19 mouse cellular contexts compared by ENCODE assay signal in genomic region chr17:25723919-25724318, GRCm38 (mm10). TPM values are rescaled to one million over a fixed set of nuclear protein-coding genes. Genes with fewer than 3 reads are reported as not detected.
DNase-seq lines count a peak whose midpoint lies in the region; ATAC-seq and TF ChIP-seq lines count a peak whose summit lies in the region.
"Had no signal": no experiment of that assay in that cellular context is flagged by ENCODE, and none has a peak within 500 bp of the region (broad histone marks: within the 10 kb centered on the region; RNA-seq: fewer than 3 reads in every experiment).

No protein-coding gene starts in this region.

- peak; percentile 97 for TF ChIP-seq CTCF in ES-Bruce4 (IDR thresholded peaks at IDR 0.05; ENCODE audit: low read depth, low read length)
- TF ChIP-seq CTCF in thymus, adult 2 months (IDR thresholded peaks at IDR 0.05; ENCODE audit: borderline replicate concordance, control insufficient read depth, extremely low read depth, insufficient read depth, low read length, poor library complexity), result no peak

- WGBS in forebrain, embryonic 14.5 days, result 83% methylated on average over 7 of the region's 7 CpGs
- WGBS in forebrain, embryonic 13.5 days, result 77% methylated on average over 7 of the region's 7 CpGs
- WGBS in thymus, adult 2 months, result 94% methylated on average over 7 of the region's 7 CpGs

- TF ChIP-seq EP300 in ES-Bruce4 (IDR thresholded peaks at IDR 0.05; ENCODE audit: insufficient read depth, low read depth, low read length), result 0 out of 2 replicates have a peak, but pooled peaks have one; percentile 5

- peaks cover 21% of the 10 kb centered on the region; the same call in 1 of the 2 replicates for H3K36me3 ChIP-seq in forebrain, embryonic 14.5 days (ENCODE audit: control insufficient read depth, insufficient read depth, low read length)
- peaks cover 58% of the 10 kb centered on the region for H3K36me3 ChIP-seq in forebrain, embryonic 13.5 days (ENCODE audit: poor library complexity, severe bottlenecking)
- H3K36me3 ChIP-seq in ES-Bruce4 (ENCODE audit: control insufficient read depth, insufficient read depth, low read length, poor library complexity, severe bottlenecking), result peaks cover 18% of the 10 kb centered on the region
- no peaks in the 10 kb centered on the region for H3K36me3 ChIP-seq in thymus, adult 2 months (ENCODE audit: control insufficient read depth, insufficient read depth, low read length)
- H3K36me3 ChIP-seq: midbrain, embryonic 15.5 days; neural tube, embryonic 15.5 days had no signal

- no peak overlapping the region for H3K4me2 ChIP-seq in forebrain, embryonic 14.5 days (ENCODE audit: low read length)
- H3K4me2 ChIP-seq in forebrain, embryonic 13.5 days, result no peak overlapping the region
- H3K4me2 ChIP-seq: midbrain, embryonic 15.5 days; neural tube, embryonic 15.5 days had no signal

- peak; percentile 6 for DNase-seq in forebrain, embryonic 14.5 days (ENCODE audit: low spot score)
- peak; percentile 38 for DNase-seq in left cerebral cortex, postnatal 4 days
- no peak for DNase-seq in left cerebral cortex, postnatal 10 days (ENCODE audit: extremely low spot score in 1 of 2, low spot score in 2 of 2)
- peak; percentile 34 for DNase-seq in embryo, embryonic 10.5 days (ENCODE audit: low spot score)
- DNase-seq in thymus, adult 2 months, result no peak
- DNase-seq: adrenal gland, adult 2 months; B cell, adult 2 months; heart, postnatal 4 days; kidney, adult 8-10 months; layer of hippocampus, adult 9-11 months; lung, postnatal 10 days; thymus, postnatal 14 days had no signal

- no peak for ATAC-seq in forebrain, embryonic 14.5 days
- no peak for ATAC-seq in forebrain, embryonic 13.5 days
- no peak for ATAC-seq in monocyte, adult 5-6 weeks (replicated peaks; ENCODE audit: insufficient number of reproducible peaks, low FRiP score, low TSS enrichment, poor library complexity, severe bottlenecking)
- ATAC-seq: midbrain, embryonic 15.5 days; Patski had no signal

- no peak overlapping the region for H3K27ac ChIP-seq in forebrain, embryonic 14.5 days (ENCODE audit: low read depth, low read length)
- no peak overlapping the region for H3K27ac ChIP-seq in forebrain, embryonic 13.5 days
- no peak overlapping the region for H3K27ac ChIP-seq in ES-Bruce4 (ENCODE audit: insufficient read depth, low read length)
- H3K27ac ChIP-seq in thymus, adult 2 months (ENCODE audit: control insufficient read depth, insufficient read depth, low read length), result no peak overlapping the region
- H3K27ac ChIP-seq: midbrain, embryonic 15.5 days; neural tube, embryonic 15.5 days had no signal

- H3K27me3 ChIP-seq in forebrain, embryonic 14.5 days (replicated peaks; ENCODE audit: control insufficient read depth, insufficient read depth, low read length), result no peaks in the 10 kb centered on the region
- no peaks in the 10 kb centered on the region for H3K27me3 ChIP-seq in forebrain, embryonic 13.5 days
- H3K27me3 ChIP-seq in ES-Bruce4 (ENCODE audit: control insufficient read depth, insufficient read depth, low read length, poor library complexity, severe bottlenecking), result no peaks in the 10 kb centered on the region
- no peaks in the 10 kb centered on the region for H3K27me3 ChIP-seq in thymus, adult 2 months (ENCODE audit: control insufficient read depth, insufficient read depth, low read length)
- H3K27me3 ChIP-seq: midbrain, embryonic 15.5 days; neural tube, embryonic 15.5 days; Patski had no signal

- no peaks in the 10 kb centered on the region for H3K9me3 ChIP-seq in forebrain, embryonic 14.5 days (replicated peaks; ENCODE audit: control insufficient read depth, low read length)
- H3K9me3 ChIP-seq in forebrain, embryonic 13.5 days (replicated peaks), result no peaks in the 10 kb centered on the region
- no peaks in the 10 kb centered on the region for H3K9me3 ChIP-seq in ES-Bruce4 (replicated peaks; ENCODE audit: control insufficient read depth, insufficient read depth, low read length, poor library complexity, severe bottlenecking)
- H3K9me3 ChIP-seq: midbrain, embryonic 15.5 days; neural tube, embryonic 15.5 days had no signal

- no peak overlapping the region for H3K9ac ChIP-seq in forebrain, embryonic 14.5 days (ENCODE audit: low read length)
- H3K9ac ChIP-seq in forebrain, embryonic 13.5 days, result no peak overlapping the region
- peak overlapping the region; percentile 41 for H3K9ac ChIP-seq in ES-Bruce4 (ENCODE audit: low read depth, poor library complexity, severe bottlenecking)
- H3K9ac ChIP-seq: midbrain, embryonic 15.5 days; neural tube, embryonic 15.5 days had no signal

- no peak for TF ChIP-seq POLR2A in ES-Bruce4 (IDR thresholded peaks at IDR 0.05; ENCODE audit: insufficient read depth, low read length)
- TF ChIP-seq POLR2A in thymus, adult 2 months (IDR thresholded peaks at IDR 0.05; ENCODE audit: control insufficient read depth, extremely low read depth, insufficient read depth, low read length, poor library complexity), result no peak

- H3K4me3 ChIP-seq in forebrain, embryonic 14.5 days (ENCODE audit: low read depth, low read length), result no peak overlapping the region
- no peak overlapping the region for H3K4me3 ChIP-seq in forebrain, embryonic 13.5 days
- H3K4me3 ChIP-seq in ES-Bruce4 (ENCODE audit: low read depth, low read length), result peak overlapping the region; percentile 41
- no peak overlapping the region for H3K4me3 ChIP-seq in thymus, adult 2 months (ENCODE audit: control insufficient read depth, insufficient read depth, low read length)
- H3K4me3 ChIP-seq: midbrain, embryonic 15.5 days; neural tube, embryonic 15.5 days had no signal

- peaks cover 20% of the 10 kb centered on the region for H3K4me1 ChIP-seq in forebrain, embryonic 14.5 days (ENCODE audit: control insufficient read depth, insufficient read depth, low read length)
- peaks cover 30% of the 10 kb centered on the region for H3K4me1 ChIP-seq in forebrain, embryonic 13.5 days
- H3K4me1 ChIP-seq in ES-Bruce4 (ENCODE audit: control insufficient read depth, insufficient read depth, low read length), result no peaks in the 10 kb centered on the region
- peaks cover 16% of the 10 kb centered on the region for H3K4me1 ChIP-seq in thymus, adult 2 months (replicated peaks; ENCODE audit: control insufficient read depth, insufficient read depth, low read length)

- intact Hi-C loops in left cerebral cortex, postnatal 4 days (cut with DNase I), result no loop called here
- intact Hi-C loops in left cerebral cortex, postnatal 10 days (cut with DNase I), result no loop called here

RNA-seq across cellular contexts. Expression of gene Chtf18, which starts 3.3 kb away (rescaled TPM):
- 7.1 and 8.6 TPM in 2 replicates for polyA plus RNA-seq in forebrain, embryonic 14.5 days (2014; fragmentation: Nextera tagmentation; extraction: Ambion mirVana)
- polyA plus RNA-seq in forebrain, embryonic 13.5 days (2015; fragmentation: Nextera tagmentation; extraction: Ambion mirVana), result 24.6 and 30.1 TPM in 2 replicates
- total RNA-seq in left cerebral cortex, postnatal 4 days (2021), result 1 to 10 TPM; 4.3 to 5.8 TPM
- 1 to 10 TPM; 3.0 to 4.8 TPM for total RNA-seq in left cerebral cortex, postnatal 10 days (2021)
- polyA plus RNA-seq in ES-Bruce4 (2011; ENCODE audit: insufficient read depth, insufficient read length, low read depth, missing spikeins), result 39.4 and 47.2 TPM in 2 replicates
- 36.7 and 49.5 TPM in 2 replicates for polyA plus RNA-seq in thymus, adult 2 months (2012; rRNA removed)
- 1.1 to 5.0 TPM (median 3.0 TPM) in 3 replicates for total RNA-seq in monocyte, adult 5-6 weeks (2017)

RNA-seq across cellular contexts. Expression of gene Rpusd1, which starts 3.6 kb away (rescaled TPM):
- polyA plus RNA-seq in forebrain, embryonic 14.5 days (2014; fragmentation: Nextera tagmentation; extraction: Ambion mirVana), result 26.6 and 28.9 TPM in 2 replicates
- 22.3 and 24.7 TPM in 2 replicates for polyA plus RNA-seq in forebrain, embryonic 13.5 days (2015; fragmentation: Nextera tagmentation; extraction: Ambion mirVana)
- total RNA-seq in left cerebral cortex, postnatal 4 days (2021), result 10 to 100 TPM; 21.1 to 25.4 TPM
- total RNA-seq in left cerebral cortex, postnatal 10 days (2021), result 10 to 100 TPM; 31.9 to 32.4 TPM
- polyA plus RNA-seq in ES-Bruce4 (2011; ENCODE audit: insufficient read depth, insufficient read length, low read depth, missing spikeins), result 17.0 and 18.4 TPM in 2 replicates
- 68.6 and 69.2 TPM in 2 replicates for polyA plus RNA-seq in thymus, adult 2 months (2012; rRNA removed)
- total RNA-seq in monocyte, adult 5-6 weeks (2017), result 0.95 to 2.5 TPM in 2 of 3 replicates, not detected in the other

RNA-seq across cellular contexts. Expression of gene Gng13, which starts 6.9 kb away (rescaled TPM):
- polyA plus RNA-seq in forebrain, embryonic 14.5 days (2014; fragmentation: Nextera tagmentation; extraction: Ambion mirVana), result 2.7 and 7.8 TPM in 2 replicates
- polyA plus RNA-seq in forebrain, embryonic 13.5 days (2015; fragmentation: Nextera tagmentation; extraction: Ambion mirVana), result 0.61 TPM in 1 of 2 replicates, not detected in the other
- 10 to 100 TPM in 1 of 2 experiments, 1 to 10 TPM in 1; 9.9 to 16.3 TPM for total RNA-seq in left cerebral cortex, postnatal 4 days (2021)
- 10 to 100 TPM; 86.1 to 88.9 TPM for total RNA-seq in left cerebral cortex, postnatal 10 days (2021)
- 12.4 and 17.3 TPM in 2 replicates for polyA plus RNA-seq in ES-Bruce4 (2011; ENCODE audit: insufficient read depth, insufficient read length, low read depth, missing spikeins)
- polyA plus RNA-seq in thymus, adult 2 months (2012; rRNA removed), result 0.54 and 1.2 TPM in 2 replicates
- total RNA-seq in monocyte, adult 5-6 weeks (2017), result not detected in 3 replicates
- polyA plus RNA-seq: adrenal gland, adult 2 months; Patski had no signal

RNA-seq across cellular contexts. Expression of gene Mslnl, which starts 11.9 kb away (rescaled TPM):
- not detected in 2 replicates for polyA plus RNA-seq in forebrain, embryonic 14.5 days (2014; fragmentation: Nextera tagmentation; extraction: Ambion mirVana)
- polyA plus RNA-seq in forebrain, embryonic 13.5 days (2015; fragmentation: Nextera tagmentation; extraction: Ambion mirVana), result not detected in 2 replicates
- not detected for total RNA-seq in left cerebral cortex, postnatal 4 days (2021)
- total RNA-seq in left cerebral cortex, postnatal 10 days (2021), result not detected
- 0.30 TPM in 1 of 2 replicates, not detected in the other for polyA plus RNA-seq in ES-Bruce4 (2011; ENCODE audit: insufficient read depth, insufficient read length, low read depth, missing spikeins)
- 0.68 and 0.69 TPM in 2 replicates for polyA plus RNA-seq in thymus, adult 2 months (2012; rRNA removed)
- total RNA-seq in monocyte, adult 5-6 weeks (2017), result not detected in 3 replicates
- total RNA-seq: adrenal gland, adult 2 months; heart, postnatal 4 days had no signal
- polyA plus RNA-seq: limb, embryonic 11.5 days; midbrain, embryonic 15.5 days; neural tube, embryonic 15.5 days; Patski had no signal

RNA-seq across cellular contexts. Expression of gene Msln, which starts 30.3 kb away (rescaled TPM):
- polyA plus RNA-seq in forebrain, embryonic 14.5 days (2014; fragmentation: Nextera tagmentation; extraction: Ambion mirVana), result 0.14 and 0.48 TPM in 2 replicates
- polyA plus RNA-seq in forebrain, embryonic 13.5 days (2015; fragmentation: Nextera tagmentation; extraction: Ambion mirVana), result 0.18 TPM in 1 of 2 replicates, not detected in the other
- 1 to 10 TPM; 3.0 to 3.9 TPM for total RNA-seq in left cerebral cortex, postnatal 4 days (2021)
- total RNA-seq in left cerebral cortex, postnatal 10 days (2021), result 1 to 10 TPM; 4.0 to 5.4 TPM
- 9.6 and 15.1 TPM in 2 replicates for polyA plus RNA-seq in ES-Bruce4 (2011; ENCODE audit: insufficient read depth, insufficient read length, low read depth, missing spikeins)
- polyA plus RNA-seq in thymus, adult 2 months (2012; rRNA removed), result 16.4 and 23.6 TPM in 2 replicates
- not detected in 3 replicates for total RNA-seq in monocyte, adult 5-6 weeks (2017)

Comparison
In these comparisons a context has a peak if more than half of its experiments do, and no peak if none do; other contexts are left out.
1. DNase-seq: peak in forebrain, embryonic 14.5 days (single experiment), left cerebral cortex, postnatal 4 days (single experiment) and embryo, embryonic 10.5 days (single experiment); none in left cerebral cortex, postnatal 10 days (0 of 2) and thymus, adult 2 months (single experiment).